Mouse (Mus musculus) hindbrain, embryonic 10.5 days (tissue): Measurements from ENCODE around the gene Slc1a2. TPM values are rescaled to one million over a fixed set of nuclear protein-coding genes. Genes with fewer than 3 reads are reported as not detected.

Source experiments
- DNase-seq: peaks from one replicate; pipeline ENCODE4 v3.0.0-alpha.2; 2017; ENCODE audit warnings: low spot score
- H3K27ac ChIP-seq: fragments of 300-500 bp; sonication (generic); 2 replicates; pipeline ENCODE4 v1.5.1; 2016; ENCODE audit warnings: mild to moderate bottlenecking, moderate library complexity
- H3K27me3 ChIP-seq: fragments of 300-500 bp; sonication (generic); 2 replicates; pipeline ENCODE4 v1.6.1; 2016; ENCODE audit warnings: mild to moderate bottlenecking; ENCODE audit not compliant: poor library complexity, insufficient read depth, severe bottlenecking
- H3K36me3 ChIP-seq: fragments of 300-500 bp; sonication (generic); 2 replicates; pipeline ENCODE4 v1.6.1; 2016; ENCODE audit warnings: mild to moderate bottlenecking, moderate library complexity
- H3K4me1 ChIP-seq: fragments of 300-500 bp; sonication (generic); replicated peaks from 2 replicates; pipeline ENCODE4 v1.6.1; 2016; ENCODE audit warnings: mild to moderate bottlenecking
- H3K4me3 ChIP-seq: fragments of 300-500 bp; sonication (generic); 2 replicates; pipeline ENCODE4 v1.5.1; 2016; ENCODE audit warnings: mild to moderate bottlenecking, moderate library complexity
- H3K9me3 ChIP-seq: fragments of 300-500 bp; sonication (generic); 2 replicates; pipeline ENCODE4 v1.6.1; 2016; ENCODE audit warnings: mild to moderate bottlenecking, moderate library complexity
- WGBS: fragments of 180-500 bp; shearing (Covaris S2); methylation state at CpG from one replicate; pipeline ENCODE4 v1.1.7; 2016; 5-methylcytosine and 5-hydroxymethylcytosine counted together
- polyA plus RNA-seq: library from polyadenylated mRNA; unstranded; fragments of >200 nt; fragmentation: Nextera tagmentation; extraction: Ambion mirVana; gene quantifications from 2 replicates; pipeline ENCODE4 v1.2.1, GENCODE M21; 2016

Slc1a2 gene
- 5.9 and 10.9 TPM in 2 replicates for polyA plus RNA-seq

- Histone ChIP-seq H3K27me3 (peaks cover 37% of the 10 kb centered on the region), H3K9me3 (no peaks in the 10 kb centered on the region), H3K4me3 (peak within 1 kb of the TSS; percentile 79), H3K36me3 (no peaks in the 10 kb centered on the region), H3K4me1 (peaks cover 62% of the 10 kb centered on the region), H3K27ac (peak within 1 kb of the TSS; percentile 93)
- DNase-seq: peak; percentile 56
- under 1% methylated on average over 20 of the region's 20 CpGs for WGBS
Measured at GRCm38 (mm10) chr2:102658163-102658660, at the start of gene Slc1a2. TSS of gene Slc1a2 (plus strand) at chr2:102658659.

GRCm38 (mm10) chr2:102610485-102610884, 48.0 kb upstream of the Slc1a2 start:
- H3K27ac ChIP-seq: no peak overlapping the region
- no peak for DNase-seq
- 96% methylated on average over 4 of the region's 4 CpGs for WGBS
- H3K27me3 ChIP-seq: no peaks in the 10 kb centered on the region
- no peaks in the 10 kb centered on the region for H3K9me3 ChIP-seq
- H3K36me3 ChIP-seq: no peaks in the 10 kb centered on the region
- no peaks in the 10 kb centered on the region for H3K4me1 ChIP-seq
- H3K4me3 ChIP-seq: no peak overlapping the region

GRCm38 (mm10) chr2:102616637-102617036, 41.8 kb upstream of the Slc1a2 start:
- 79% methylated on average over 2 of the region's 2 CpGs for WGBS
- no peak for DNase-seq
- Histone ChIP-seq H3K27me3 (no peaks in the 10 kb centered on the region), H3K4me1 (0 out of 2 replicates have a peak, but pooled peaks cover 7% of the 10 kb centered on the region), H3K36me3 (no peaks in the 10 kb centered on the region), H3K27ac (no peak overlapping the region), H3K4me3 (no peak overlapping the region), H3K9me3 (no peaks in the 10 kb centered on the region)

- no peak overlapping the region for H3K4me3 ChIP-seq
- H3K9me3 ChIP-seq: no peaks in the 10 kb centered on the region
- H3K27me3 ChIP-seq: no peaks in the 10 kb centered on the region
- DNase-seq: no peak
- 0 out of 2 replicates have a peak overlapping the region, but pooled peaks have one; percentile 0 for H3K27ac ChIP-seq
- H3K36me3 ChIP-seq: no peaks in the 10 kb centered on the region
- 0 out of 2 replicates have a peak, but pooled peaks cover 7% of the 10 kb centered on the region for H3K4me1 ChIP-seq
- 68% methylated on average over 12 of the region's 12 CpGs for WGBS
Measured at GRCm38 (mm10) chr2:102620744-102621429, 37.6 kb upstream of the Slc1a2 start.

GRCm38 (mm10) chr2:102622176-102622575, 36.3 kb upstream of the Slc1a2 start:
- no peaks in the 10 kb centered on the region for H3K9me3 ChIP-seq
- H3K4me1 ChIP-seq: 0 out of 2 replicates have a peak, but pooled peaks cover 7% of the 10 kb centered on the region
- DNase-seq: no peak
- no peaks in the 10 kb centered on the region for H3K36me3 ChIP-seq
- no peak overlapping the region for H3K4me3 ChIP-seq
- WGBS: 87% methylated on average over 5 of the region's 5 CpGs
- no peak overlapping the region for H3K27ac ChIP-seq
- H3K27me3 ChIP-seq: no peaks in the 10 kb centered on the region

- H3K27me3 ChIP-seq: no peaks in the 10 kb centered on the region
- H3K4me3 ChIP-seq: no peak overlapping the region
- no peak overlapping the region for H3K27ac ChIP-seq
- no peak for DNase-seq
- H3K9me3 ChIP-seq: no peaks in the 10 kb centered on the region
- H3K36me3 ChIP-seq: no peaks in the 10 kb centered on the region
- 0 out of 2 replicates have a peak, but pooled peaks cover 7% of the 10 kb centered on the region for H3K4me1 ChIP-seq
Measured at GRCm38 (mm10) chr2:102622943-102623342, 35.5 kb upstream of the Slc1a2 start.

- no peak overlapping the region for H3K27ac ChIP-seq
- H3K9me3 ChIP-seq: no peaks in the 10 kb centered on the region
- no peaks in the 10 kb centered on the region for H3K36me3 ChIP-seq
- no peak for DNase-seq
- H3K4me1 ChIP-seq: 0 out of 2 replicates have a peak, but pooled peaks cover 7% of the 10 kb centered on the region
- no peaks in the 10 kb centered on the region for H3K27me3 ChIP-seq
- no peak overlapping the region for H3K4me3 ChIP-seq
- WGBS: 92% methylated on average over 1 of the region's 1 CpGs
Measured at GRCm38 (mm10) chr2:102624538-102624937, 33.9 kb upstream of the Slc1a2 start.

GRCm38 (mm10) chr2:102632361-102632760, 26.1 kb upstream of the Slc1a2 start:
- no peak overlapping the region for H3K4me3 ChIP-seq
- H3K27me3 ChIP-seq: no peaks in the 10 kb centered on the region
- no peak overlapping the region for H3K27ac ChIP-seq
- no peaks in the 10 kb centered on the region for H3K4me1 ChIP-seq
- H3K9me3 ChIP-seq: no peaks in the 10 kb centered on the region
- no peaks in the 10 kb centered on the region for H3K36me3 ChIP-seq
- 92% methylated on average over 4 of the region's 4 CpGs for WGBS
- DNase-seq: no peak

GRCm38 (mm10) chr2:102634010-102634409, 24.4 kb upstream of the Slc1a2 start:
- H3K9me3 ChIP-seq: no peaks in the 10 kb centered on the region
- no peak for DNase-seq
- no peak overlapping the region for H3K4me3 ChIP-seq
- 85% methylated on average over 1 of the region's 1 CpGs for WGBS
- H3K27me3 ChIP-seq: no peaks in the 10 kb centered on the region
- H3K27ac ChIP-seq: no peak overlapping the region
- no peaks in the 10 kb centered on the region for H3K36me3 ChIP-seq
- H3K4me1 ChIP-seq: 0 out of 2 replicates have a peak, but pooled peaks cover under 1% of the 10 kb centered on the region

GRCm38 (mm10) chr2:102635523-102636060, 22.9 kb upstream of the Slc1a2 start:
- WGBS: 74% methylated on average over 3 of the region's 3 CpGs
- no peaks in the 10 kb centered on the region for H3K36me3 ChIP-seq

GRCm38 (mm10) chr2:102636116-102636600, 22.3 kb upstream of the Slc1a2 start:
- 87% methylated on average over 7 of the region's 7 CpGs for WGBS
- no peaks in the 10 kb centered on the region for H3K27me3 ChIP-seq
- no peak overlapping the region for H3K27ac ChIP-seq

More at GRCm38 (mm10) chr2:102635523-102636060, 22.9 kb upstream of the Slc1a2 start:
- Histone ChIP-seq H3K4me3 (no peak overlapping the region), H3K4me1 (0 out of 2 replicates have a peak, but pooled peaks cover 3% of the 10 kb centered on the region), H3K27ac (no peak overlapping the region), H3K27me3 (no peaks in the 10 kb centered on the region), H3K9me3 (no peaks in the 10 kb centered on the region)
- DNase-seq: no peak

GRCm38 (mm10) chr2:102638140-102638539, 20.3 kb upstream of the Slc1a2 start:
- 0 out of 2 replicates have a peak, but pooled peaks cover 3% of the 10 kb centered on the region for H3K4me1 ChIP-seq
- no peak for DNase-seq
- H3K27ac ChIP-seq: no peak overlapping the region
- no peaks in the 10 kb centered on the region for H3K9me3 ChIP-seq
- H3K4me3 ChIP-seq: no peak overlapping the region
- no peaks in the 10 kb centered on the region for H3K27me3 ChIP-seq
- H3K36me3 ChIP-seq: no peaks in the 10 kb centered on the region
- WGBS: 68% methylated on average over 5 of the region's 5 CpGs

More at GRCm38 (mm10) chr2:102636116-102636600, 22.3 kb upstream of the Slc1a2 start:
- Histone ChIP-seq H3K36me3 (no peaks in the 10 kb centered on the region), H3K4me3 (no peak overlapping the region), H3K4me1 (0 out of 2 replicates have a peak, but pooled peaks cover 3% of the 10 kb centered on the region), H3K9me3 (no peaks in the 10 kb centered on the region)
- DNase-seq: no peak

- Histone ChIP-seq H3K36me3 (no peaks in the 10 kb centered on the region), H3K27ac (no peak overlapping the region), H3K4me3 (no peak overlapping the region), H3K9me3 (no peaks in the 10 kb centered on the region), H3K4me1 (0 out of 2 replicates have a peak, but pooled peaks cover 3% of the 10 kb centered on the region), H3K27me3 (no peaks in the 10 kb centered on the region)
- no peak for DNase-seq
- 69% methylated on average over 2 of the region's 2 CpGs for WGBS
Measured at GRCm38 (mm10) chr2:102638690-102639089, 19.8 kb upstream of the Slc1a2 start.
